Mouse (Mus musculus) CD4-positive, CD25-positive, alpha-beta regulatory T cell, adult 9 weeks (primary cell): ENCODE results near the gene Srsf3. TPM values are rescaled to one million over a fixed set of nuclear protein-coding genes. Genes with fewer than 3 reads are reported as not detected.

Experiments used
- polyA plus RNA-seq: library from polyadenylated mRNA; unstranded; fragments of 100-300 nt; shearing (Covaris generic); gene quantifications from one replicate; pipeline ENCODE4 v1.2.1, GENCODE M21; 2017

The Srsf3 gene
- polyA plus RNA-seq = 552 TPM

GRCm38 (mm10) chr17:29032274-29033069 lies at the start of gene Srsf3:
TSS of gene Srsf3 (plus strand) at chr17:29032628.

GRCm38 (mm10) chr17:29007641-29008325 lies 24.6 kb upstream of the Srsf3 start, which contains the start of gene Stk38:
TSS of gene Stk38 (minus strand) at chr17:29007995.

GRCm38 (mm10) chr17:29090776-29091175 lies 58.3 kb downstream of the Srsf3 start, which contains the start of gene Cdkn1a:
TSS of gene Cdkn1a (plus strand) at chr17:29090976.

Other genes with a start within 250 kb of the Srsf3 start
- gene Brpf3, start 231.5 kb upstream of the Srsf3 start, polyA plus RNA-seq = 2.5 TPM
- gene Pnpla1, start 174.2 kb upstream of the Srsf3 start, polyA plus RNA-seq = not detected
- gene 4930539E08Rik, start 117.3 kb upstream of the Srsf3 start, polyA plus RNA-seq = 3.4 TPM
- gene Pxt1, start 88.8 kb upstream of the Srsf3 start, polyA plus RNA-seq = not detected
- 84.4 TPM for gene Kctd20, start 80.7 kb upstream of the Srsf3 start, polyA plus RNA-seq
- gene Stk38, start 24.6 kb upstream of the Srsf3 start, polyA plus RNA-seq = 261 TPM
- gene Cdkn1a, start 58.3 kb downstream of the Srsf3 start, polyA plus RNA-seq = 5.1 TPM
- gene Rab44, start 81.5 kb downstream of the Srsf3 start, polyA plus RNA-seq = not detected
- 0.99 TPM for gene Cpne5, start 205.5 kb downstream of the Srsf3 start, polyA plus RNA-seq
- gene Ppil1, start 231.6 kb downstream of the Srsf3 start, polyA plus RNA-seq = 89.1 TPM
- gene BC004004, start 236.2 kb downstream of the Srsf3 start, polyA plus RNA-seq = 152 TPM